Comparison of ENCODE assay signal across 8 mouse cellular contexts in genomic region chr10:75763682-75764518, GRCm38 (mm10). TPM values are rescaled to one million over a fixed set of nuclear protein-coding genes. Genes with fewer than 3 reads are reported as not detected.
DNase-seq lines count a peak whose midpoint lies in the region; ATAC-seq lines count a peak whose summit lies in the region.

Gene Cabin1, minus strand, starts transcription at chr10:75764341.

- peaks cover 0 to 8% of the 10 kb centered on the region in 2 experiments; a peak in 1 of 4 replicates for H3K4me1 ChIP-seq in heart, embryonic 14.5 days (ENCODE audit: control insufficient read depth in 2 of 2, insufficient read depth in 2 of 2, low read length in 2 of 2)
- peaks cover 44% of the 10 kb centered on the region for H3K4me1 ChIP-seq in liver, embryonic 13.5 days (replicated peaks)
- H3K4me1 ChIP-seq in stomach, embryonic 16.5 days (ENCODE audit: control insufficient read depth, insufficient read depth, low read length): peaks cover 7% of the 10 kb centered on the region

- peak within 1 kb of the TSS; percentile 81 for H3K9ac ChIP-seq in heart, embryonic 14.5 days (ENCODE audit: low read length)
- peak within 1 kb of the TSS; percentile 87 for H3K9ac ChIP-seq in liver, embryonic 13.5 days
- H3K9ac ChIP-seq in stomach, embryonic 16.5 days (ENCODE audit: low read length): peak within 1 kb of the TSS; percentile 91

- ATAC-seq in CD4-positive, CD25-positive, alpha-beta regulatory T cell, adult 4 months: peak; percentile 98
- ATAC-seq in heart, embryonic 14.5 days (ENCODE audit: insufficient number of reproducible peaks, insufficient read depth, low FRiP score, low read depth): peak; percentile 97
- peak; percentile 91 for ATAC-seq in liver, embryonic 13.5 days (ENCODE audit: low read depth)
- ATAC-seq in stomach, embryonic 16.5 days (ENCODE audit: insufficient read depth, low FRiP score): peak; percentile 99

- peaks cover 7% of the 10 kb centered on the region for H3K36me3 ChIP-seq in heart, embryonic 14.5 days (ENCODE audit: control insufficient read depth, insufficient read depth, low read length)
- peaks cover 31% of the 10 kb centered on the region for H3K36me3 ChIP-seq in liver, embryonic 13.5 days
- H3K36me3 ChIP-seq in stomach, embryonic 16.5 days (ENCODE audit: control insufficient read depth, insufficient read depth, low read length): no peaks in the 10 kb centered on the region

- under 1% methylated on average over 61 of the region's 61 CpGs for WGBS in heart, embryonic 14.5 days
- under 1% methylated on average over 61 of the region's 61 CpGs for WGBS in liver, embryonic 13.5 days (ENCODE audit: insufficient replicate concordance)
- under 1% methylated on average over 61 of the region's 61 CpGs for WGBS in stomach, embryonic 16.5 days

- DNase-seq in c-Kit-negative CD71-positive TER-119-positive erythroid progenitor cells, embryonic 14.5 days (ENCODE audit: low read depth, low spot score): peak; percentile 97
- DNase-seq in fibroblast of lung, adult 2 months (ENCODE audit: low read depth): peak; percentile 96
- DNase-seq in kidney, postnatal 14 days: peak; percentile 98
- DNase-seq in liver, embryonic 13.5 days: peak; percentile 98
- peak; percentile 100 for DNase-seq in neural tube, embryonic 10.5 days (ENCODE audit: extremely low spot score, low spot score)

- peak within 1 kb of the TSS; percentile 82 for H3K4me2 ChIP-seq in heart, embryonic 14.5 days (ENCODE audit: low read length)
- H3K4me2 ChIP-seq in liver, embryonic 13.5 days: peak within 1 kb of the TSS; percentile 87
- H3K4me2 ChIP-seq in stomach, embryonic 16.5 days (ENCODE audit: low read depth, low read length): peak within 1 kb of the TSS; percentile 78

- peak within 1 kb of the TSS; percentile 38 to 59 for H3K27ac ChIP-seq in heart, embryonic 14.5 days (replicated peaks in 1 of 2; ENCODE audit: control insufficient read depth in 1 of 2, insufficient read depth in 1 of 2, low read depth in 2 of 2, low read length in 2 of 2)
- H3K27ac ChIP-seq in liver, embryonic 13.5 days: peak within 1 kb of the TSS; percentile 95
- peak within 1 kb of the TSS; percentile 73 for H3K27ac ChIP-seq in stomach, embryonic 16.5 days (ENCODE audit: low read length)

- no peaks in the 10 kb centered on the region for H3K27me3 ChIP-seq in heart, embryonic 14.5 days (ENCODE audit: control insufficient read depth, insufficient read depth, low read length)
- no peaks in the 10 kb centered on the region for H3K27me3 ChIP-seq in liver, embryonic 13.5 days
- H3K27me3 ChIP-seq in stomach, embryonic 16.5 days (ENCODE audit: control insufficient read depth, insufficient read depth, low read length): no peaks in the 10 kb centered on the region

- no peaks in the 10 kb centered on the region for H3K9me3 ChIP-seq in heart, embryonic 14.5 days (ENCODE audit: control insufficient read depth, low read length)
- H3K9me3 ChIP-seq in liver, embryonic 13.5 days (replicated peaks): no peaks in the 10 kb centered on the region
- no peaks in the 10 kb centered on the region for H3K9me3 ChIP-seq in stomach, embryonic 16.5 days (replicated peaks; ENCODE audit: control insufficient read depth, low read length)

- peak within 1 kb of the TSS; percentile 77 to 90 for H3K4me3 ChIP-seq in heart, embryonic 14.5 days (ENCODE audit: control insufficient read depth in 1 of 2, insufficient read depth in 1 of 2, low read depth in 1 of 2, low read length in 2 of 2)
- H3K4me3 ChIP-seq in liver, embryonic 13.5 days (replicated peaks): peak within 1 kb of the TSS; percentile 75
- H3K4me3 ChIP-seq in stomach, embryonic 16.5 days (replicated peaks; ENCODE audit: low read length): peak within 1 kb of the TSS; percentile 90

RNA-seq across cellular contexts. Expression of gene Cabin1, which starts in this region (rescaled TPM):
- polyA plus RNA-seq in CD4-positive, CD25-positive, alpha-beta regulatory T cell, adult 4 months (2017; shearing (Covaris generic)): 10 to 100 TPM; 25.1 to 30.0 TPM
- 27.0 and 30.8 TPM in 2 replicates for polyA plus RNA-seq in heart, embryonic 14.5 days (2014; fragmentation: Nextera tagmentation; extraction: Ambion mirVana)
- 15.4 and 16.6 TPM in 2 replicates for polyA plus RNA-seq in liver, embryonic 13.5 days (2015; fragmentation: Nextera tagmentation; extraction: Ambion mirVana)
- 29.3 and 34.0 TPM in 2 replicates for polyA plus RNA-seq in stomach, embryonic 16.5 days (2015; fragmentation: Nextera tagmentation; extraction: Ambion mirVana)

Comparison
In these comparisons a context has a peak if more than half of its experiments do, and no peak if none do; other contexts are left out.
1. Peak in every context shown above with its lines: DNase-seq, ATAC-seq, H3K4me3 ChIP-seq and H3K27ac ChIP-seq.